Mouse (Mus musculus): Measurements from ENCODE around the gene Gpc6.

Gene Gpc6

GRCm38 (mm10) chr14:117689848-117690247 is 764.7 kb downstream of the Gpc6 start:
- intact Hi-C loops (cut with DNase I): loop anchor here (5.0 to 10.0 kb wide), 3 partner anchors 152 to 245 kb away; no protein-coding TSS in a partner anchor

GRCm38 (mm10) chr14:117695565-117695964 is 770.5 kb downstream of the Gpc6 start:
- intact Hi-C loops (cut with DNase I): no loop called here

GRCm38 (mm10) chr14:117700670-117701280 is 775.7 kb downstream of the Gpc6 start:
- intact Hi-C loops (cut with DNase I): no loop called here

- intact Hi-C loops (cut with DNase I): no loop called here
Measured at GRCm38 (mm10) chr14:117708817-117709216, 783.7 kb downstream of the Gpc6 start.

- intact Hi-C loops (cut with DNase I): no loop called here
Measured at GRCm38 (mm10) chr14:117710463-117710911, 785.4 kb downstream of the Gpc6 start.

- intact Hi-C loops (cut with DNase I): no loop called here
Measured at GRCm38 (mm10) chr14:117712311-117712710, 787.2 kb downstream of the Gpc6 start.

- intact Hi-C loops (cut with DNase I): no loop called here
Measured at GRCm38 (mm10) chr14:117714165-117714564, 789.0 kb downstream of the Gpc6 start.

- intact Hi-C loops (cut with DNase I): no loop called here
Measured at GRCm38 (mm10) chr14:117716305-117716704, 791.2 kb downstream of the Gpc6 start.

GRCm38 (mm10) chr14:117728741-117729140 is 803.6 kb downstream of the Gpc6 start:
- intact Hi-C loops (cut with DNase I): no loop called here

- intact Hi-C loops (cut with DNase I): no loop called here
Measured at GRCm38 (mm10) chr14:117755231-117755630, 830.1 kb downstream of the Gpc6 start.

GRCm38 (mm10) chr14:117756505-117756904 is 831.4 kb downstream of the Gpc6 start:
- intact Hi-C loops (cut with DNase I): no loop called here

- intact Hi-C loops (cut with DNase I): no loop called here
Measured at GRCm38 (mm10) chr14:117757790-117758358, 832.8 kb downstream of the Gpc6 start.

GRCm38 (mm10) chr14:117760830-117761517 is 835.9 kb downstream of the Gpc6 start:
- intact Hi-C loops (cut with DNase I): no loop called here

GRCm38 (mm10) chr14:117762934-117763333 is 837.8 kb downstream of the Gpc6 start:
- intact Hi-C loops (cut with DNase I): no loop called here

GRCm38 (mm10) chr14:117767861-117768260 is 842.7 kb downstream of the Gpc6 start:
- intact Hi-C loops (cut with DNase I): no loop called here

- intact Hi-C loops (cut with DNase I): no loop called here
Measured at GRCm38 (mm10) chr14:117768697-117769096, 843.6 kb downstream of the Gpc6 start.

- intact Hi-C loops (cut with DNase I): no loop called here
Measured at GRCm38 (mm10) chr14:117773373-117773772, 848.3 kb downstream of the Gpc6 start.

GRCm38 (mm10) chr14:117777866-117778500 is 852.9 kb downstream of the Gpc6 start:
- intact Hi-C loops (cut with DNase I): no loop called here

GRCm38 (mm10) chr14:117778538-117779413 is 853.7 kb downstream of the Gpc6 start:
- intact Hi-C loops (cut with DNase I): no loop called here

- intact Hi-C loops (cut with DNase I): no loop called here
Measured at GRCm38 (mm10) chr14:117781724-117782123, 856.6 kb downstream of the Gpc6 start.

- intact Hi-C loops (cut with DNase I): no loop called here
Measured at GRCm38 (mm10) chr14:117783671-117784262, 858.7 kb downstream of the Gpc6 start.
